Mouse (Mus musculus): ENCODE data around the gene Engase. TPM values are rescaled to one million over a fixed set of nuclear protein-coding genes. Genes with fewer than 3 reads are reported as not detected.

The Engase gene
- polyA plus RNA-seq, 1 experiment from 2014 or later = 7.1 TPM

DNA sequence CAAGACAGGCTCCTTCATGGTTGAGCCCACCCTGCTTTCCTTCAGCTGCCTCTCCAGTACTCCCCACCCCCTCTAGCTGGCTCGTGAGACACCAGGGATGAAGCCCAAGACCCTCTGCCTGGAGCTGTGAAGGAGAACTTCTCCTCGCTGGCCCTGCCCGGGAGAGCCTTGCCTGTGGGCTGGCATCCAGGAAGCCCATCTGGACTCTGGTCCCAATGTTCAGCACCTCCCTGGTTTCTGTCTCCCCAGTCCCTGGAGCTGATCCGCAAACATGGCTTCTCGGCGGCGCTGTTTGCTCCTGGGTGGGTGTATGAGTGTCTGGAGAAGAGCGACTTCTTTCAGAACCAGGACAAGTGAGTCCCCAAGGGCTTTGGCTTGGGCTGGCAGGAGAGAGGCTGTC, 7.5 kb downstream of the Engase start:
- H3K27ac ChIP-seq = 0 out of 2 replicates have a peak overlapping the region, but pooled peaks have one; percentile 43

GRCm38 (mm10) chr11:118485338-118485737, 8.7 kb downstream of the Engase start:
- DNase-seq (ENCODE audit: low spot score) = no peak
- Histone ChIP-seq H3K4me3 (no peak overlapping the region), H3K27ac (no peak overlapping the region), H3K27me3 (ENCODE audit: low read depth, poor library complexity, severe bottlenecking) (peaks cover 22% of the 10 kb centered on the region), H3K4me1 (peaks cover 57% of the 10 kb centered on the region), H3K9me3 (replicated peaks) (no peaks in the 10 kb centered on the region), H3K36me3 (peaks cover 61% of the 10 kb centered on the region)
- 55% methylated on average over 11 of the region's 11 CpGs for WGBS

More for the DNA sequence above, 7.5 kb downstream of the Engase start:
- WGBS = 82% methylated on average over 8 of the region's 8 CpGs
- Histone ChIP-seq H3K36me3 (peaks cover 71% of the 10 kb centered on the region), H3K9me3 (replicated peaks) (no peaks in the 10 kb centered on the region), H3K4me1 (peaks cover 51% of the 10 kb centered on the region), H3K4me3 (no peak overlapping the region), H3K27me3 (ENCODE audit: low read depth, poor library complexity, severe bottlenecking) (peaks cover 12% of the 10 kb centered on the region)
- DNase-seq (ENCODE audit: low spot score) = no peak

DNA sequence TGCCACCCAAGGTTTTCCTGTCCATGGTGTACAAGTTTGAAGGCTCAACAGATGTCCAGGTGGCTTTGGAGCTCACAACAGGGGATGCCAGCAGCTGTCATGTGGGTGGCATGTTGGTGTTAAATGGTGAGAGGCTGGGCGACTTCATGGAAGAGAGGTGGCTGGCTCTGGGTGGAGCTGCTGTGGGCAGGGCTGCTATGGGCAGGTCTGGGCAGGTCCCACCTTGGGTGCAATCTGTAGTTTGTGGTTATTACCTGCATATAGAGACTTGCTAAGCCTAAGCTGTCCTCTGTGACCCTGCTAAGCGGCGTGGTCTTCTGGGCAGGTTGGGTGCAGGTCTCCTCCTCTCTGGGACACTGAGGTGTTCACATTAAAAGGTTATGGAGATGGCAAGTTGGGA, 9.2 kb downstream of the Engase start:
- DNase-seq (ENCODE audit: low spot score) = no peak
- peaks cover 61% of the 10 kb centered on the region for H3K4me1 ChIP-seq
- H3K27ac ChIP-seq = no peak overlapping the region
- peaks cover 26% of the 10 kb centered on the region for H3K27me3 ChIP-seq (ENCODE audit: low read depth, poor library complexity, severe bottlenecking)
- WGBS = 88% methylated on average over 3 of the region's 3 CpGs
- no peaks in the 10 kb centered on the region for H3K9me3 ChIP-seq (replicated peaks)
- peaks cover 61% of the 10 kb centered on the region for H3K36me3 ChIP-seq
- no peak overlapping the region for H3K4me3 ChIP-seq

DNA sequence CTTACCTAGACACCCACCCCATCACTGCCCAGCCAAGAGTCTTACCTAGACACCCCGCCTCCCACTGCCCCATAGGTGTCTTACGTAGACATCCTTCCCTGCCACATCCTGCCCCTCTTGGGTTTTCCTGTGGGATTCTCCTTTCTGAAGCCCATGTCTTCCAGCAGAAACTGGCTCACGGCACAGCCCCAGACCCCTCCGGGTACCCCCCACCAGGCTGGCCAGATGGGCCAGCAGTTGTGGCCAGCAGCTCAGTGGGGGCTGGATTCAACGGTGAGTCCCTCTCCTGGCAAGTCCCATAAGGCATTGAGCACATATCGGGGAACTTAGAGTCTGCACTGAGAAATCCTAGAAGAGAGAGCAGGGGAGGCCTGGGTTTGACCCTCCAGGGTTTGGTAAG, 9.7 kb downstream of the Engase start:
- peaks cover 57% of the 10 kb centered on the region for H3K36me3 ChIP-seq
- 93% methylated on average over 6 of the region's 6 CpGs for WGBS
- H3K27ac ChIP-seq = 0 out of 2 replicates have a peak overlapping the region, but pooled peaks have one; percentile 23
- H3K4me3 ChIP-seq = no peak overlapping the region
- H3K9me3 ChIP-seq (replicated peaks) = no peaks in the 10 kb centered on the region
- peaks cover 27% of the 10 kb centered on the region for H3K27me3 ChIP-seq (ENCODE audit: low read depth, poor library complexity, severe bottlenecking)
- DNase-seq (ENCODE audit: low spot score) = no peak
- peaks cover 62% of the 10 kb centered on the region for H3K4me1 ChIP-seq

DNA sequence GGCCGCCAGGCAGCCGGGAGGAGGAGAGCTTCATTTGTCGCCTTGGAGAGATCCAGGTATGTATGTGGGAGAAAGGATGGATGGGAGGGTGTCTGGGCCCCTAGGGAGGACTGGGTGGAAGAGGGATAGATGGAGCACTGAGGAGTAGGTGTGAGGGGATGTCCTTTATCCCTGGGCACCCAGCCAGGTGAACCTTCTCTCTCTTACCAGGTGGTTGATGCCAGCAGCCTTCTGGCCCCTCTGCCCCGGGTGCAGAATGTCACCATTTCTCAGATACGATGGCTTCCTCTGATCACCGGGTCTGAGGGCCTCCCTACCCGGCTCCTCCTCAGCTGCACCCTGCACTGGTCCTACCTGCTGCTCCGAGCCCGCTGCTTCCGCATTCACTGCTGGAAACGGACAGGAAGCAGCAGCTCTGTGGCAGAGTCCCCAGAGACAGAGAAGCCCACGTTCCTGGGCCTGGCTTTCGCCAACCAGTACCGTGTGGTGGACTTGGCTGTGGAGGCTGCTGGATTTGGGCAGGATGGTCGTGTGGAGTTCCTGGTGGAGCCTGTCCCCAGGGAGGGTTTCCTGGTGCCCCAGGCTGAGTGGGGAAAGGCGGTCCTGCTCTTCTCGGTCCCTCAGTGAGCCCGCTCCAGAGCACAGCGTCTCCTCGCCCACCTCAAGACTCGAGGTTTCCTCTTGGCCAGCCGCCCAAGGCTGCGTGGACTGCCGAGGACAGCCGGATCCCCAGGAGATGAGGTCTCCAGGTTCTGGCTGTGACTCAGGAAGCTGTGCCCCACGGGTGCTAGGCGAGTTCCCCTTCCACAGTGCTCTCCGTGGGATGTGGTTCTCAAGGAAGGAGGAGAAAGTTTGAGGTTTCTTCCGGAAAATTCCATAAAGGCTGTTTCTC, 10.5 kb downstream of the Engase start:
- Histone ChIP-seq H3K36me3 (peaks cover 56% of the 10 kb centered on the region), H3K27ac (0 out of 2 replicates have a peak overlapping the region, but pooled peaks have one; percentile 23), H3K9me3 (replicated peaks) (no peaks in the 10 kb centered on the region), H3K4me3 (no peak overlapping the region), H3K4me1 (peaks cover 64% of the 10 kb centered on the region), H3K27me3 (ENCODE audit: low read depth, poor library complexity, severe bottlenecking) (peaks cover 27% of the 10 kb centered on the region)
- no peak for DNase-seq (ENCODE audit: low spot score)
- 92% methylated on average over 29 of the region's 29 CpGs for WGBS

GRCm38 (mm10) chr11:118488191-118488906, 11.7 kb downstream of the Engase start:
- DNase-seq (ENCODE audit: low spot score) = no peak
- WGBS = 73% methylated on average over 8 of the region's 8 CpGs
- peaks cover 44% of the 10 kb centered on the region for H3K36me3 ChIP-seq
- H3K27me3 ChIP-seq (ENCODE audit: low read depth, poor library complexity, severe bottlenecking) = peaks cover 27% of the 10 kb centered on the region
- H3K4me3 ChIP-seq = no peak overlapping the region
- no peaks in the 10 kb centered on the region for H3K9me3 ChIP-seq (replicated peaks)
- H3K27ac ChIP-seq = peak overlapping the region; percentile 39; the same call in 1 of the 2 replicates
- H3K4me1 ChIP-seq = peaks cover 67% of the 10 kb centered on the region

DNA sequence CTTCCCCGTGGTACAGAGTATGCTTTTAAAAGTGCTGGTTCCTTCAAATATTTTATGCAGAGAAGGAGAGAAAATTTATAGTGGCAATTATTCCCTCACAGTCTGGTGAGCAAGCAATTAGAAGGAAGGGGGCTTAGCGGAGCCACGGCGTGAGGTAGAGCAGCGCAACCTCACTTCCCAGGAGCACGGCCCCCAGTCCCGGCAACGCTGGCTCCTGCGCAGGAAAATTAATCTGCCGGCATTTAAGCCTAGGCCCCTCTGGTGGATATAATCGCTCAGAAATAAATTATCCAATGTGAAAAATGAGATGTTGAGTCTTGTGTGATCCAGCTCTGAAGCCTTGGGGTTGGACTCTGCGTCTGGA, 12.3 kb downstream of the Engase start:
- Histone ChIP-seq H3K27ac (peak overlapping the region; percentile 39; the same call in 1 of the 2 replicates), H3K9me3 (replicated peaks) (no peaks in the 10 kb centered on the region), H3K4me3 (no peak overlapping the region), H3K27me3 (ENCODE audit: low read depth, poor library complexity, severe bottlenecking) (peaks cover 27% of the 10 kb centered on the region), H3K36me3 (peaks cover 39% of the 10 kb centered on the region), H3K4me1 (peaks cover 62% of the 10 kb centered on the region)
- 76% methylated on average over 12 of the region's 12 CpGs for WGBS
- DNase-seq (ENCODE audit: low spot score) = no peak

GRCm38 (mm10) chr11:118490566-118491218, 14.1 kb downstream of the Engase start:
- Histone ChIP-seq H3K4me3 (peak overlapping the region; percentile 29; the same call in 1 of the 2 replicates), H3K27ac (peak overlapping the region; percentile 32), H3K4me1 (peaks cover 55% of the 10 kb centered on the region), H3K9me3 (replicated peaks) (no peaks in the 10 kb centered on the region), H3K36me3 (peaks cover 21% of the 10 kb centered on the region), H3K27me3 (ENCODE audit: low read depth, poor library complexity, severe bottlenecking) (peaks cover 31% of the 10 kb centered on the region)
- DNase-seq (ENCODE audit: low spot score) = peak; percentile 90
- WGBS = 20% methylated on average over 22 of the region's 22 CpGs

DNA sequence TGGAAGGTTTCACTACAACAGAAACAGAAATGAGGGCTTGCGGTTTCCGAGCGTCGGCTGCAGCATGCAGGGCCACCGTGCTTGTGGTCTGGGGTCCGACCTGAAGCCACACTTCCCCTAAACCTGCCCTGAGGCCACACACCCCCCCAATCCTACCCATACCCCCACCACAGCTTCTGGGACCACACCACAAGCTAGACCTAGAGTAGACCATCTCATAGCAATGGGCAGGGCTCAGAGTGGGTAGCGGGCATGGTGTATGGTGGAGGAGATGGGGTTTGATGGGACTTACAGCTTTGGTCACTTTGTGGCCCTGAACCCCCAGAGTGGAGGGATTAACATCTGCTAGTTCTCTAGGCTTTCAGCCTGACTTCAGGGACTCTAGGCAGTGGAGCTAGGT, 14.6 kb downstream of the Engase start:
- H3K36me3 ChIP-seq = peaks cover 17% of the 10 kb centered on the region
- H3K27me3 ChIP-seq (ENCODE audit: low read depth, poor library complexity, severe bottlenecking) = peaks cover 33% of the 10 kb centered on the region
- H3K4me1 ChIP-seq = peaks cover 53% of the 10 kb centered on the region
- no peak for DNase-seq (ENCODE audit: low spot score)
- no peak overlapping the region for H3K27ac ChIP-seq
- H3K4me3 ChIP-seq = no peak overlapping the region
- WGBS = 89% methylated on average over 7 of the region's 7 CpGs
- no peaks in the 10 kb centered on the region for H3K9me3 ChIP-seq (replicated peaks)

DNA sequence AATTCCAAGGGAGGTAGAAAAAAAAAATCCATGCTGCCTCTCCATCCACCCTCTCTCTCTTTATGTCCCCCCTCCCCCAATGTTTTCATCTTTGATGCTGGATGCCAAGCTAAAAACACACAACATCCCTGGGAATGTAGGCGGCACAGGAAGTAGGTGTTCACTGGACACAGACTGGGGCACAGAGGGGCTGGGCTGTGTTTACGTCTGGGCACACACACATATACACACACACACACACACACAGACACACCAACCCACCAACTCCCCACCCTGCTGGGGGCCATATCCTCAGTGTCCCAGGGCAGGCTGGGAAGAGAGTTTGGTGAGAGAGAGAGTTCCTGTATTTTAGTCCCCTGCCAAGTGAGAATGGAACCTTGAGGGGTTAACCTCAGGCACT, 16.8 kb downstream of the Engase start:
- no peaks in the 10 kb centered on the region for H3K36me3 ChIP-seq
- peaks cover 40% of the 10 kb centered on the region for H3K27me3 ChIP-seq (ENCODE audit: low read depth, poor library complexity, severe bottlenecking)
- DNase-seq (ENCODE audit: low spot score) = no peak
- H3K27ac ChIP-seq = no peak overlapping the region; the same call in 1 of the 2 replicates
- 73% methylated on average over 2 of the region's 2 CpGs for WGBS
- H3K4me3 ChIP-seq = no peak overlapping the region
- peaks cover 42% of the 10 kb centered on the region for H3K4me1 ChIP-seq
- H3K9me3 ChIP-seq (replicated peaks) = no peaks in the 10 kb centered on the region

DNA sequence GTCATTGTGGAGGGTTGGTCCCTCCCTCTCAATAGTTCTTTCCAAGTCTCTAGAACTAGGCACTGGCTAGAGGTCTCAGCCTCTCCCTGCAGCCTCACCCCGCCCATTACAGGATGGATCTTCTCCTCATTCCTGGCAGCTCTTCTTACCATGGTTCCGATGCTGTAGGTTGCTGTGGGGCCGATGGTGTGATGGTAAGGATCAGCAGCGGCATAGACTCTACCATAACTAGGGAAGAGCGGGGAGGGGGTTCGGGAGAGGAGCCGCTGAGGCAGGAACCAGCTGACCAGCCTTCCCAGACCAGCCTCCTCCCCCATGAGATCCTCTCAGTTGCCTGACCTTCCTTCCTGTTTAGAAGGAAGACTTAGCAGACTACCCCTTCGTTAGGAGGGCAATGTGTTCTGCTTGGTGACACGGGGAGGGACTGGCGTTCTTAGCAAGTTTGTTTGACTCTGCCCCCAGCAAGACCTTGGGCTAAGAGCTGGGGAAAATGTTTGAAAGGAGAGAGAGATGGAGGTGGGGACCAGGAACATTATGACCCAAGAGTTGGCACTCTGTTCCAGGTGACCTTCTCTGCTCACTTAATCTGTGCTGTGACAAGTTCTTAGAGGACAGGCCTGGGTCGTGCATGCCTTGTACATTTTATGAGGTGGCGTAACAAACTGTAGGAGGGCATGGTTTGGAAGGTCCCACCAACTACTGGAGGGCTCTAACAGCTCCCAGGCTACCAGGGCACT, 17.5 kb downstream of the Engase start:
- WGBS = 80% methylated on average over 12 of the region's 12 CpGs
- no peaks in the 10 kb centered on the region for H3K9me3 ChIP-seq (replicated peaks)
- no peak for DNase-seq (ENCODE audit: low spot score)
- no peaks in the 10 kb centered on the region for H3K36me3 ChIP-seq
- no peak overlapping the region for H3K4me3 ChIP-seq
- H3K27me3 ChIP-seq (ENCODE audit: low read depth, poor library complexity, severe bottlenecking) = peaks cover 33% of the 10 kb centered on the region
- no peak overlapping the region for H3K27ac ChIP-seq
- H3K4me1 ChIP-seq = peaks cover 35% of the 10 kb centered on the region

GRCm38 (mm10) chr11:118495065-118495464, 18.4 kb downstream of the Engase start:
- Histone ChIP-seq H3K27me3 (ENCODE audit: low read depth, poor library complexity, severe bottlenecking) (peaks cover 25% of the 10 kb centered on the region), H3K9me3 (replicated peaks) (no peaks in the 10 kb centered on the region), H3K4me1 (peaks cover 31% of the 10 kb centered on the region), H3K27ac (peak overlapping the region; percentile 38; the same call in 1 of the 2 replicates), H3K4me3 (no peak overlapping the region), H3K36me3 (no peaks in the 10 kb centered on the region)
- WGBS = 44% methylated on average over 5 of the region's 5 CpGs
- no peak for DNase-seq (ENCODE audit: low spot score)

Measured in limb, embryonic 10.5 days (tissue).